Mouse (Mus musculus): ENCODE results near the gene Rnf26.

The Rnf26 gene

GRCm38 (mm10) chr9:44113105-44113789, at the start of gene Rnf26, which contains the start of gene Gm49380:
Gene Rnf26 (minus strand): TSS chr9:44113517.
Gene Gm49380 (minus strand): TSS chr9:44113500.
- DNase-seq (ENCODE audit: low read depth, low spot score), result peak; percentile 90

GRCm38 (mm10) chr9:44159886-44160285, 46.6 kb upstream of the Rnf26 start:
- no peak for DNase-seq (ENCODE audit: low read depth, low spot score)

GRCm38 (mm10) chr9:44147290-44147689, 34.0 kb upstream of the Rnf26 start:
- no peak for DNase-seq (ENCODE audit: low read depth, low spot score)

- DNase-seq (ENCODE audit: low read depth, low spot score), result no peak
These were observed 31.4 kb upstream of the Rnf26 start for GRCm38 (mm10) chr9:44144718-44145060.

- no peak for DNase-seq (ENCODE audit: low read depth, low spot score)
These were observed 30.9 kb upstream of the Rnf26 start for GRCm38 (mm10) chr9:44144023-44144717.

- DNase-seq (ENCODE audit: low read depth, low spot score), result no peak
These were observed 30.1 kb upstream of the Rnf26 start for GRCm38 (mm10) chr9:44143421-44143820.

GRCm38 (mm10) chr9:44141951-44142350, 28.6 kb upstream of the Rnf26 start:
- DNase-seq (ENCODE audit: low read depth, low spot score), result no peak

- DNase-seq (ENCODE audit: low read depth, low spot score), result no peak
These were observed 24.5 kb upstream of the Rnf26 start for GRCm38 (mm10) chr9:44137846-44138245.

GRCm38 (mm10) chr9:44135731-44136411, 22.6 kb upstream of the Rnf26 start:
- no peak for DNase-seq (ENCODE audit: low read depth, low spot score)

GRCm38 (mm10) chr9:44134851-44135730, 21.8 kb upstream of the Rnf26 start:
- no peak for DNase-seq (ENCODE audit: low read depth, low spot score)

GRCm38 (mm10) chr9:44134101-44134850, 21.0 kb upstream of the Rnf26 start, which contains the start of gene Mcam:
Gene Mcam (plus strand): TSS chr9:44134469.
- DNase-seq (ENCODE audit: low read depth, low spot score), result no peak

GRCm38 (mm10) chr9:44133287-44133686, 20.0 kb upstream of the Rnf26 start:
- DNase-seq (ENCODE audit: low read depth, low spot score), result no peak

- no peak for DNase-seq (ENCODE audit: low read depth, low spot score)
These were observed 18.9 kb upstream of the Rnf26 start for GRCm38 (mm10) chr9:44132200-44132599.

- DNase-seq (ENCODE audit: low read depth, low spot score), result no peak
These were observed 17.9 kb upstream of the Rnf26 start for GRCm38 (mm10) chr9:44131276-44131590.

- no peak for DNase-seq (ENCODE audit: low read depth, low spot score)
These were observed 17.4 kb upstream of the Rnf26 start for GRCm38 (mm10) chr9:44130581-44131275.

- no peak for DNase-seq (ENCODE audit: low read depth, low spot score)
These were observed 16.7 kb upstream of the Rnf26 start for GRCm38 (mm10) chr9:44130034-44130433.

- no peak for DNase-seq (ENCODE audit: low read depth, low spot score)
These were observed 16.3 kb upstream of the Rnf26 start for GRCm38 (mm10) chr9:44129633-44130032.

- DNase-seq (ENCODE audit: low read depth, low spot score), result no peak
These were observed 14.1 kb upstream of the Rnf26 start for GRCm38 (mm10) chr9:44127351-44127801.

GRCm38 (mm10) chr9:44126746-44127145, 13.4 kb upstream of the Rnf26 start:
- DNase-seq (ENCODE audit: low read depth, low spot score), result no peak

All from WW6 (cell line).